Mouse (Mus musculus) heart, adult 9 months (tissue): Measurements from ENCODE around the gene Ttc23l.
"Not testable (repeated sequence)": the region's sequence is repeated elsewhere in the genome, so short reads cannot be mapped to it uniquely, and the experiment has no call there.

Source experiments
- DNase-seq, 2 experiments: peaks; one replicate each; pipeline ENCODE4 v3.0.0; 2022; ENCODE audit warnings: low spot score in 2 of 2

Ttc23l gene

DNA sequence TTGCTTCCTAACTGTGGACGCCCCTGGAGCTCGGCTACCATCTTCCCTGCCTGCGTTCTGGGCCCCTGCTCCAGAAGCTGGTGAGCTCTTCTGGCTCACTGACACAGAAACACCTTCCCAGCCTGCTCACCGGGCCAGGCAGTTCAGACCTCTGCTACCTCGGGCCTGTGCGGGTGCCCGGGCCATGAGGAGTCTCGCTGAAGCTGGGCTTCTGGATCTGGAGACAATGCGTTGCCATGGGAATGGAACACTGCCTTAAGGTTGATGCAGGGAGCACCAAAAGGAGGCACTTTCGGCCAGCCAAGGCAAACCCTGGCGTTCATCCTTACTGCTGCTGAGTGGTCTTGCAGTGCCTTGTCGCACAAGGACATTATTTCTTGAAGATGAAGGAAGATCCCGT lies at the start of gene Ttc23l:
Gene Ttc23l (minus strand): TSS at position 204 of the 400 bp plus-strand sequence.
- no peak for DNase-seq

DNA sequence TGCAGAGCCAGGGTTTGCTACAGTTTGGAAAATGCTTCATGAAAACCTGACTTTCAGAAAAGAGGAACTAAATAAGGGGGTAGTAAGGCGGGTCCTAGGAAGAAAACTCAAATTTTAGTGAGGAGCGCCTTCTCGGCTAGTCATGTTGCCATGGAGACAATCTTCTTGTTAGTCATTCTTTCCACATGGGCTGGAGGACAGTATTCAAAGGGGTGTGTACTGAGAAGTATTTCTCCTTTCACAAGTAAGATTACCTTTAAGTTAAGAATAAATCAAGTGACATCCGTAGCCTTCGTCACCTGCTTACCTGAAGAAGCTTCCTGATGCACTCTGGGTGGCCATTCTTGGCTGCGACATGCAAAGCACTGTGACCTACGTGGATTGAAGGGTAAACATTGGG lies 40.9 kb upstream of the Ttc23l start:
- peak; percentile 6 to 21 for DNase-seq

DNA sequence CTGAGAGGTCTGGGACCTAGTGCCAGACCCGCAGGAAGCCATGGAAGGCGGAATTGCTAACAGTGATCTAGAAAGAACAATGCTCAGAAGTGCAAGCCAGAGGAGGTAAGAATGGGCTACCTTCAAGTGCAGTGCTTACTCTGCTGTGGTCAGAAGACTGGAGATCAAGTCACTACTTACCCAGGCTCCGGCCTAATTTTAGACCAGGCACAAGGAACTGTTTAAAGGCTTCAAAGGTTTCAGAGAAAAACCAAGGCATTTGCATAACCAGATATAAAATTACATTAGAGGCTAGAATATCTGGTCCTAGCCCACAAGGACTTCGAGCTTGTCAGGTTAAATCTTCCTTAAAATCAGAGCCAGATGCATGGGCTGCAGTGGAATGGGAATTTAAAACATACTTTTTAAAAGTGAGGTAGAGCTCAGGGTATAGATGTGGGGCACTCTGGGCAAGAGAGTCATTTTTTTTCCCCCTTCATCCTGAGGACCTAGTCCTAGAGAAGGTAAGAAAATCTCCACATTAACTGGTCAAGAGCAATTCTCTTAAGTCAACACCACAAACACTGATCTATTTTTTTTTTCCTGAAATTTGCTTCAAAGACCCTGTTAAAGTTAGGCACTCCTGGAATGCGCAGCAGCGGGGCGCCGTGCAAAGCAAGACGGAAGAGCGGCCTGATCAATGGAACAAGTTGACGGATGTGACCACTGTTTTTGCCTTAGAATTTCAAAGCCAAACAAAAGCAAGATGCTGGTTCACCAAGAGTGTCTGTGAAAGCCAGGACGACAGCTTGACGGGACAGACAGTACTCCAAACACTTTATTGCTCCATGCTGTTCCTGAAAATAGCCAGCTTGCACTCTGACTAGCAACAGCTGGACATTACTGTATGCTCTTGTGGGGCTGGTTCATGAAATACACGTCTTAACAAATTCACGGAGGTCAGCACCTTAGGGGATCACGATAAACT lies 40.1 kb upstream of the Ttc23l start:
- peak; percentile 12 to 44 for DNase-seq

DNA sequence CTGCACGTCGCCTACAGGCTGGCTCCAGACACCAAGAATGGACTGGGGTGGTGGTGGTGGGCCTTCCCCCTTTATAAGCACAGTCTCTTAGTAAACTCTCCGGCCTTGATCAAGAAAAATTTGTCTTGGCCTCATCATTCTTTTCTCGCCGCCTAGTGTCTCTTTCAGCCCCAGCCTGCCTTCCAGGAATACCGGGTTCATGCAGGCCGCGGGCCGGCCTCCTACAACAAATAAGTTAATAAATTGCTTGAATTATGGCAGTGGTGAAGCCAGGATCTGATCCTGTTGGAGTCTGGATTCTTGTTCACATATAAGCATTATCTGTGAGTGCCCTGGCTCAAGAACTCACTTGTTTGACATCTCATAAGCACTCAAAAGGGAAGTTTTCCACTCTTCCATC lies 38.4 kb upstream of the Ttc23l start:
- no peak for DNase-seq

DNA sequence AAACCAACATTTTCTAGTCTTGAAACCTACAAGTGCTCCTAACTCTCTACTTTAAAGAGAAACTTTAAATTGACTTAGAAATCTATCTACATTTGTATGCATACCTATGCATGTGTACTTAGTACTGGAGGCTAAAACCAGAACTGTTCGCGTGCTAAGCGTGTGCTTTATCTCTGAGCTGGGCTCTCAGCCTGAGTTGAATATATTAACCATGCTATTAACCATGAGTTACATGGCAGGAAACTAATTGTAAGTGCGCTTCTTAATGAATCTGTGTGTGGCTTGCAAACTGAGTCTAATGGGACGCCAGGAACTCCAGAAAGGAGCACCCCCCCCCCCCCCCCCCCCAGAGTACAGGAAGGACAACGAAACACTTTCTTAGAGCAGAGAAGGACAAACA lies 36.9 kb upstream of the Ttc23l start:
- no peak for DNase-seq

DNA sequence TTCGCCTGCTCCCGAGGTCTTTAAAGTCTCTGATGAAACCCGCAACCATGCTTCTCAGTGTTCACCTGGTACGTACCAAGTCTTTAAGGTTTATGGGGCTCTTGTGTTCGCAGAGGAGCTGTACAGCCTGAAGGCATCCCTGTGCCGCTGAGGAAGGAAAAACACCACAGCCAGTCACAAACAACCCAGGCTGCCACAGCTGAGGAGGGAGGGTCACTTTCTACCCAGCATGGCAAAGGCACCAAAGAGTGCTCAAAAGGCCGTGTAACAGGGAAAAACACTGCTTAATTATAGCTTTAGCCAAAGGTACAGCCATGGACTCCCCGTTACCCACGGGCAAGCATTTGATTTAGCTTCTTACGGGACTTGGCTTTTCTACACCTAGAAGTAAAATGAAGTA lies 36.4 kb upstream of the Ttc23l start:
- DNase-seq: no peak

DNA sequence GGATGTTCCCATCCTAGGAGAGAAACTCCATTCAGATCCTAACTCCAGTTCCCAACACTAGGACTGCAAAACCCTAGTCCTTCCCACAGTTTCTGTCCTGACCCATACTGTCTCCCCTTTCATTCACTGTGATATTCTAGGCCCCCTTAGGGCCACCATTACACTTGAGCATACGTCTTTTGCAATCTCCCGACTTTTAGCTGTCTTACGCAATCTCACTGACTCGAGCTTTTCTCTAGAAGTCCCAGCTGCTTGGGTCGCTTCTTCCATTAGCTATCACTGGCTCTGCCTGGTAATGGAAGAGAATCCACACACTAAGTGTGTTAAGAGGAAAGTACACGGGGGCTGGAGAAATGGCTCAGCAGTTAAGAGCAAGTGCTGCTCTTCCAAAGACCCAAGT lies 34.6 kb upstream of the Ttc23l start:
- no peak for DNase-seq

DNA sequence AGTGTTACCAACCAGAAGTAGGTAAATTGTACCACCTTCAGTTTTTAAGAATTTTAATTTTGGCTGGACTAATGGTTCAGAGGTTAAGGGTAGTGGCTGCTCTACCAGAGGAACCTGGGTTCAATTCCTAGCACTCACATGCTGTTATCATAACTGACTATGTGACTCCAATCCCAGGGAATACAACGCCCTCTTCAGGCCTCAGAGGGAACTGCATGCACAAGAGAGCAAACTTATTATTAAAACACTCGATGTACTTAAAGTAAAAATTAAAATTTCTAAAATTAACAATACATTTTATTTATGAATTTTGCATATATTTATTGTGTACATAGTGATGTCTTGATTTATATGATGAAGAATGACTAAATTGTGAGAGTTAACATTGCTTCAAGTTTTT lies 28.1 kb upstream of the Ttc23l start:
- no peak for DNase-seq

DNA sequence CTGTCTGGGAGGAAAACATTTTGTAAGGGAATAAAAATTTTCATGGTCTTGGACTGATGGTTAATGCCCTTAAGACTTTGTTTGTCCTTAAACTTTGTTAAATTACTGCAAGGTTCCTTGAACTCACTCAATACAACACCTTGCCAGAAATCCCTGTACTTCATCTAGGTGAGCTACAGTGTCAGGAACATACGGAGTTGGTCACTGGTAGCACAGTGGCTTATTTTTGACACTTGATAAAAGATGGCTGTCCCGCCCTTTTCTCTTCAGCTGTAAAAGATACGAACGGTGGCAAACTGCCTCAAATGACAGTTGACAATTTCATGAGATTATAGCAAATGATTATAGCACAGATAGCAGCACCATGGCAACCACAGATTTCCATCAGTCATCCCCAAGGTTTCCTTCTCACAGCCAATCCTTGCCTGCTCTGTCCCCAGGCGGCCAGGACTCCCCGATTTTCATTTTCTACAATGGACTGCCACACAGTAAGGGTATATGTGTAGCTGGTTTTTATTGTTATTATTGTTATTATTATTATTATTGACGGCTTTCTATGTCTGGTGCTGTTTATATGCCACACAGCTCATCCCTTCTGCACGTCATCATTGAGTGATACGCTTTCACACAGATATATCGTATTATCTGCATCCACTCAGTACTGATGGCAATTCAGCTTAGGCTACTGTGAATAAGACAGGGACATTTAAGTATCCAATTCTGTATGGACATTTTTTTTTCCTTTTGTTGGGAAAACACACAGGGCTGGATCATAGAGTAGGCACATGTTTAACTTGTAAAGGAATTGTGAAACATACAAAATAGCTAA lies 26.1 kb upstream of the Ttc23l start:
- DNase-seq: no peak

DNA sequence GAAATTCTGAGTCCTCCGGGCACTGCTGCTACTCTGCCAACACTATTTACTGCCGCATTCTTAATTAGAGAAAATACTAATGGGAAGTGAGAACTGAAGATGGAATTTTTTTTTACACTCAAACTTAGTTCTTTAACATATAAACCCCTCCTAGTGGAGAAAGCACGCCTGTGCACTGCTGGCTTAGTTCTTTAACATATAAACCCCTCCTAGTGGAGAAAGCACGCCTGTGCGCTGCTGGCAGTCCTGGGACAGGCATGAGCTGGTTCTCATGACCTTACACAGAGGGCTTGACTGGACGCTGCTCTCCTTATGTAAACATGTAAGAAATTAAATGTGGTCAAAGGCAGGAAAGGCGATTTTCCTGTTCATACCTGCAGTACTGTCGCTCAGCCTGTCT lies 24.9 kb upstream of the Ttc23l start:
- peak in 1 of 2 experiments; percentile 38 for DNase-seq

DNA sequence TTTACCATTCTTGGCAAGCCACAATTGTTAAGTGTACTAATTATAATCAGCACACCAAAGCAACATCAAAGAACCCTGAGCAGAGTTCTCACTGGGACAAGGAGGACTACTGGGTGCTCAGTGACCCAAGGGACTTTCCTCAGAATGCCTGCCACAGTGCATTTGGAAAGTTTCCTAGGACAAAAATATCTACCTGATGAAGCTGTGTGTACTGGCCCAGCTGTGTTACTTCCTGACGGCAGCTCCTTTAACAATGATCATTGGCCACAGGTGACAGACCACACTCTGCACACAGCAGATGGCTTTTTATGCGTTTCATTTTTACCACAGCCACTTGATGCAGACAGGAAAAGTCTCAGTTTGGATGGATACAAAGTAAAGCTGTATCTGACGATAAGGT lies 20.7 kb upstream of the Ttc23l start:
- DNase-seq: no peak

DNA sequence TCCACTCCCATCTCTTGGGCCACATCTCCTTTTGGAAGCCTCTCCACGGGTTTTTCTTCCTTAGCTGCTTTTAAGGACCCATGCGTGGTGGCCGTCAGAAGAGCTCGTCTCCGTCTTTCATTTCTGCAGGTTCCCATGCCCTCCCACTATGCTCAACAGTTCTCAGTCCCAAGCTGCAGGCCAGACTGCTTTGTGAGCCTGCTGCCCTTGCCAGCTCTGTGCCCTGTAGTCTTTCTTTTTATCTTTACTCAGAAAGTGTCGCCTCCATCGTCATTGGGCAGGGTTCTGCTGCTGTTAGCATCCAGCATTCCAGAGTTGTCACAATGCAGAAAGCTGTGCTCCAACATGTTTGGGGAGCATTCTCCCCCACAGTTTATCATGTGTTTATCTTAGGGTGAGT lies 8.0 kb upstream of the Ttc23l start:
- no peak for DNase-seq

DNA sequence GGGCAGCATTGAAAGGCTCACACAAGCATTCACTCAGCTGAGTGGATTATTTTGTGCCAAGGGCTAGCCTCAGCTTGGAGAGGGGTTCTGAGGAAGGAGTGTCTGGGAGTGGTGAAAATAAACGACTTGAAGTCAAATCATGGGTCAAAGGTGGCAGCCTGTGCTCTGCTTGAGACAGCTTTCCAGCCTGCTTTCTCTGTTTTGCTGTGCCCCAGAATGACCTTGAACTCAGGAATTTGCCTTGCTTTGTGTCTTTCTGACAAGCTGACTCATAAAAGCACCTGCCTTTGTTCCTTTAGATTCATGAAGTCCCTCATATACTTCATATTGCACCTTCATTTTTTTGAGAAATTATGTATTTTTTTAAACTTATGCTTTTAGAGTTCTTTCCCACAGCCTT lies 5.7 kb upstream of the Ttc23l start:
- DNase-seq: no peak

DNA sequence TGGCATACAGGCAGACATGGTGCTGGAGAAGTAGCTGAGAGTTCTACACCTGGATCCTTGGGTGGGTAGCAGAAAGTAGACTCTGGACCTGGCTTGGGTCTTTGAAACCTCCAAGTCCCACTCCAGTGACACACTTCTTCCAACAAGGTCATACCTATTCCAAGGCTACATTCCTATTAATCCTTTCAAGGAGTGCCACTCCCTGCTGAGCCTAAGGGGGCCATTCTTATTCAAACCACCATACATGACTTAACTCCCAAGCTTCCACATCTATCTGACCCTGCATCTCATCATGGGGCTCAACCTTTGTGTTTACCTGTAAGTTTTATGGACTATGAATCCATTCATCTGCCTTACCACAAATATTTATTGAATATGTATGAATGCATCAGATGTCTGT lies 3.8 kb upstream of the Ttc23l start:
- DNase-seq: no peak

DNA sequence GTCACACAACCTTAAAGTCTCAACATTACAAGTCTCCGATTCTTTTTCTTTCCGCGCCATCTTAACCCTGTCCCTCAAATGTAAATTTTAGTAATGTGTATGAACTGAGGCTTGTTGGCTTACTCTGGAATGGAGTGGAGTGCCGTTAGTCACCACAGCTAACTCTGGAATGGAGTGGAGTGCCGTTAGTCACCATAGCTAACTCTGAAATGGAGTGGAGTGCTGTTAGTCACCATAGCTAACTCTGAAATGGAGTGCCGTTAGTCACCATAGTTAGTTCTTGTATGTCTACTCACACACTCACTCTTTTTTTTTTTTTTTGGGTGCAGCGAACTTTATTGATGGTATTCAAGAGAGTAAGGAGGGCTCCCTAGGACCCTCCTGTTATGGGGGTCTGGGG lies 1.5 kb upstream of the Ttc23l start:
- no peak for DNase-seq

DNA sequence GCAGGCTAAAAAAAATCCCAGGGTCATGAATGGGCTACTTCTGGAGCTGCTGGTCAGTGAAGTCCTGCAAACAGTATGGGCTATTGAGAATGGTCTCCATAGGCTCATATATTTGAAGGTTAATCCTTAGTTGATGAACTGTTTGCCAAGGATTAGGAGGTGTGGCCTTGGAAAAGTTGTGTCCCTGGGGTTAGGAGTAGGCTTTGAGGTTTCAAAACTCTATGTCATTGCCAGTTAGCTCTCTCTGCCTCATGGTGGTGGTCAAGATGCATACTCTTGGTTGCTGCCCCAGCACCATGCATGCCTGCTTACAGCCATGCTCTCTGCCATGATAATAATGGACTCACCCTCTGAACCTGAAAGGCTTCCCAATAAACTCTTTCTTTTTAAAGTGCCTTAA lies 4.1 kb downstream of the Ttc23l start:
- DNase-seq: no peak

DNA sequence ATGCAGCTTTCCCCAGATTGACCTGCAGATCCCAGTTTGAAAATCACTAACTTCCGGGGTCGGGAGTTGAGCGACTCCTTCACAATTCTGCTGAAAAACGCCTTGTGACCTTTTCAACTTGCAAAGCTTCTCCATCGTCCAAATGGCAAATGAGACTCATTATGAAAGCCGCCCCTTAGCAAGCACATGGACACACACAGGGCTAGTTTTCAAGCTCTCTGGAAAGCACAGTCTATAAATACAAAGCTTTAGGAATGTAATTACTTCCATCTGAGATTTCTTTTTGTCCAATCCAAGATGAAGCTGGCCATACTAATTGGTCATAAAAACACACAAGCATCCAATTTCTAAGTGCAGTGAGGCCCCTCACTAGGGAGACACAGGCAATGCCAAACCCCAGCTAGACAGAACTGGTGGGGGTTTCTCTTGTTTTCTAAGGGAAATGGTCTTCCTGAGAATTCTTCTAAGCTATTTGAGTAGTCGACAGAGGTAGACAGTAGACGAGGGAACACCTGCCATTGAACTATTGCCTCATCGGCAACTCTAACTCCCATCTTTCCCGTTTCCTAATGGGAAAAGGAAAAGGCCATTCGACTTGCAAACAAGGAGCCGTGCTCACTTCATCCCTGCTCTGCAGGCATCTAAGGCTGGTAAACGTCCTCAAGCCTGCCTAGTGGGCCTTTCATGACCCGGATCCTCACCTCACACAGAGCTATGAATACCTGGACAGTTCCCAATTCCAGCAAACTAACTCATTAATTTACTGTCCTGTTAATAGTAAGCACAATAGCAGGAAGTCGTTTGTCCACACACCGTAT lies 18.0 kb downstream of the Ttc23l start:
- no peak for DNase-seq

DNA sequence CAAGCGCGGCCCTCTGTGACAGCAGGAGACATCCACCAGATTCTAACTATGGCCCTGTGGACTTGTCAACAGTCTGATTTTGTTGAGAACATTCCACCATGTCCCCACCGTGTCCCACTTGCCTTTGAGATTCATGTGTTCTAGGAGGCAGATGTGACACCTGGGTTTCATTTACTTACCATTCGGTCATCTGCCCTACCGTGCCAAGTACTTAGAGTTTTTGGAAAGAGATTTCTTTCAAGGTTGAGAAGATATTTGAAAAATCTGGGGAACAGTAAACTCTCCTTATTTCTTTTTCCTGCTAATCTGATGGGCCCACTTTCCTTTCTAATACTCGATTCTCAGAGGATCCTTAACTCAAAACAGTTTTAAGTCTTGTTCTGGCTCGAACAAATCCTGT lies 22.5 kb downstream of the Ttc23l start:
- DNase-seq: no peak

DNA sequence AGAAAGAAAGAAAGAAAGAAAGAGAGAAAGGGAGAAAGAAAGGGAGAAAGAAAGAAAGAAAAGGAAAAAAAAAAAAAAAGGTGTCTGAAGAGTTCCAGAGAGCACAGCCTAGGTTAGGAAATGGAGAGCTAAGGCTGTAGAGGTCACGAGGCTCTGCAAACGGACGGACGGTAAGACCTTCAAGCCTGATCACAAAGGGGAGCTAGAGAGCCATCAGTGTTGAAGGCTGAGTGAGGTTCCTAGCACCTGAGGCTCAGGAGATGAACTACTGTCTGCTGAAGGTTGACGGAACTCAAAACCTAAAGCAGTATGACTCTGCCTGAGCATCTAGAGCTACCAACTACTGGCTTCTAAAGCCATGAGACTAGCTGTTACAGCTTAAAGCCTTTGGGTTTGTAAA lies 23.9 kb downstream of the Ttc23l start:
- DNase-seq: no peak

DNA sequence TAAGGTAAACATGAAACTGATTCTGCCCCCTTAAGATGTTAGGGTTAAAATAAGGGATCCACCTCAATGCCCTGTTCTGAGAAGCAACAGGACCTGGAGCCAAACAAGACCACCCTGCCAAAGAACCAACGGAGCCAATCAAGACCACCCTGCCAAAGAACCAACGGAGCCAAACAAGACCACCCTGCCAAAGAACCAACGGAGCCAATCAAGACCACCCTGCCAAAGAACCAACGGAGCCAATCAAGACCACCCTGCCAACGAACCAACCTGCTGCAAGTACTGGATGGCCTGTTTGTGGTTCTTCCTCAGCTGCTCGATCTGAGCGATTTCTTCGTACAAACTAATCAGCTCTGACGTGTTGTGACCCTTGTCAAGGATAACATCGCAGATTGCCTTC lies 25.1 kb downstream of the Ttc23l start:
- not testable (repeated sequence) for DNase-seq

DNA sequence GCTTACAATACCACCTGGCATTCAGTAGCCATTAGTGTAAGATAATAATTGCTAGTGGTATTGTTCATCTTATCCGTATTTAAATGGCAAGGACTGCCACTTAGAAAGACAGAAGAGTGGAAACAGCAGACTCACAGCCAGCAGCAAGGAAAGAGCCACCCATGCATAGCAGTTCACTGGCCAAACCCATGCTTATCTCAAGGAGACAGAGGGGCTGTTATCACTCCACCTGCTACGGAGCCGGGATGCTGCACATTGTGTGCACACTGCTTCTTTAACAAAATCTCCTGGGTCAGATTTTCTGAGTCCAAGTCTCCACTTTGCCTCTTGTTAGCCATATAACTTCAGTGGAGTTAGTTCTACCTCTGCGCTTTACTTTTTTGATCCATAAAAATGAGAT lies 27.1 kb downstream of the Ttc23l start:
- no peak for DNase-seq

DNA sequence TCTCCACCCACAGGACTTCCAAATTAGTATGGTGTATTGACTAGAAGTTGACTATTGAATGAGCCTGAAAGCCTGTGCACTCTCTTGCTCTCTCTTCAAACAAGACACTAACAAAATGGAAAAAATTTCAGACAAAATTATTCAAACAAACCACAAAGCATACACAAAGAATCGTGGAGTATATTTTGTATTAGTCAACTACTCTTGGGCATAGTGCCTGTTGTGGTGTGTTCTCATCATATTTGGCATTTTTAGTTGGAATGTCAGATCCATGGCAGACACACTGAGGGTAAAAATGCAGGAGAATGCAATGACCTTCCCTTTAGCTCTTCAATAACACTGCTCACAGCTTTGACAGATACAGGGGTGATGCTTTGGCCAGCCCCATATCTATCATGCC lies 32.6 kb downstream of the Ttc23l start:
- no peak for DNase-seq
